Mouse (Mus musculus) olfactory bulb, adult 2 months (tissue): ENCODE measurements at regions not wholly inside any gene's neighbourhood (a gene's known extent, or its start where the extent isn't known, plus 50 kb on each side); places are given as distances from the start of the nearest gene placed in this dataset.

Experiments used
- CTCF ChIP-seq: fragments of 200-500 bp; IDR thresholded peaks from 2 replicates; pipeline ENCODE4 v1.5.1; 2012; ENCODE audit warnings: low read depth, mild to moderate bottlenecking, low read length, moderate library complexity; ENCODE audit not compliant: insufficient read depth
- POLR2A ChIP-seq: fragments of 200-500 bp; IDR thresholded peaks from 2 replicates; pipeline ENCODE4 v1.6.1; 2012; ENCODE audit warnings: mild to moderate bottlenecking, low read depth, low read length, moderate library complexity; ENCODE audit not compliant: insufficient read depth

DNA sequence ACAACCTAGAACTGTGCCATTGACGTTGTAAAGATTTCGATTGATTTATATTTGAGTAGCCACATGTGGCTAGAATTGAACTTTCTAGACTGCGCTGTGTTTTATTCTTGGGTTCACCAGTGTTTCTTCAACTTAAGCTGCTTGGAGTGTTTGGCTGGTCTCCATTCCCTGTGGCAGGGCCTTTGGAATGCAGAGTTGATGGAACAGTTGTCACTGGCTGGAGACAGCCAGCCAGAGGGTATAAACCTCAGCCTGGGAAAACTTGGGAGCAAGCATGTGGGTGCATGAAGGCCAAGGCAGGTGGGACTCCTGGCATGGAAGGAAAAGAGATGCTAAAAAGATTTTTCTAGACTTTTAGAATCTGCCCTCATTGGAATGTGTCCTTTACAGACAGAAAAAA is 109.8 kb downstream of the Erv3 start:
- no peak for TF ChIP-seq POLR2A
- TF ChIP-seq CTCF: no peak
